Mouse (Mus musculus): Measurements from ENCODE around the gene Gm5105. TPM values are rescaled to one million over a fixed set of nuclear protein-coding genes. Genes with fewer than 3 reads are reported as not detected.

Gm5105 gene
- total RNA-seq, 2 experiments from 2014 or later, result 2.0 to 2.5 TPM

DNA sequence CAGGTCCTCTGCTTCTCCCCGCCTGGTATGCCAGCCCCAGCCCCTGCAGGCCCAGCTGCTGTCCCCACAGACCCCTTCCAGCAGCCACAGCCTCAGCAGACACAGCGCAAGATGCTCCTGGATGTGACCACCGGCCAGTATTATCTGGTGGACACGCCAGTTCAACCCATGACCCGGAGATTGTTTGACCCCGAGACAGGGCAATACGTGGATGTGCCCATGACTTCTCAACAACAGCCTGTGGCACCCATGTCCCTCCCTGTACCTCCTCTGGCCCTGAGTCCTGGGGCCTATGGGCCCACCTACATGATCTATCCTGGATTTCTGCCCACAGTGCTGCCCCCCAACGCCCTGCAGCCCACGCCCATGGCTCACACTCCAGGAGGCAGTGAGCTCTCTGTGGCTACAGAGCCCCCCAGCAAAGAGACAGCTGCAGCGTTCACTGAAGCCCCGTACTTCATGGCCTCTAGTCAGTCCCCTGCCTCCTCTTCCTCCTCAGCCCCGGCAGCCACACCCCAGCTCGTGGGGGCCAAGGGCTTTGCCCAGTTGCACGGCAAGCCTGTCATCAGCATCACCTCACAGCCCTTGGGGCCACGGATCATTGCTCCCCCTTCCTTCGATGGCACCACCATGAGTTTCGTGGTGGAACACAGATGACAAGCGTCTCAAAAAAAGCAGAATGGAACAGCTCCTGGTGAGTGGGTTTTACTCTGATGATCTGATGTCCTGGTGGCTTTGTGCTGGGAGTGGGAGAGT is 2.7 kb upstream of the Gm5105 start:
- no peak for DNase-seq

DNA sequence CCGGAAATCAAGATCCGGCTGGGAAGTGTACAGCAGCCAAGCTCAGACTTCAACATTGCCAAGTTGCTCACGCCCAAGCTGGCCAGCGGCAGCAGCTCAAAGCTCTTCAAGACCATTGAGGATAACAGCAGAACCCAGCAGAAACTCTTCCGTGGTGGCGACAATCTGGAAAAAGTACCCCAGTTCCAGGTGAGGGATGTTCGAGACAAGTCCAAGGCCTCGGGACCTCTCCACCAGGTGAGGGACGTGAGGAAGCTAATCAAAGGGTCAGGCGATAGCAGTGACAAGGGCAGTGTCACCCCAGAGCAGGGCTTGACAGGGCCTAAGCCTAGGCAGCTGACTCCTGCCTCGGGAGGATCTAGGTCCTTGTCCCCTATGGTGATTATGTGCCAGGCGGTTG is 915 bp upstream of the Gm5105 start:
- DNase-seq, result no peak

DNA sequence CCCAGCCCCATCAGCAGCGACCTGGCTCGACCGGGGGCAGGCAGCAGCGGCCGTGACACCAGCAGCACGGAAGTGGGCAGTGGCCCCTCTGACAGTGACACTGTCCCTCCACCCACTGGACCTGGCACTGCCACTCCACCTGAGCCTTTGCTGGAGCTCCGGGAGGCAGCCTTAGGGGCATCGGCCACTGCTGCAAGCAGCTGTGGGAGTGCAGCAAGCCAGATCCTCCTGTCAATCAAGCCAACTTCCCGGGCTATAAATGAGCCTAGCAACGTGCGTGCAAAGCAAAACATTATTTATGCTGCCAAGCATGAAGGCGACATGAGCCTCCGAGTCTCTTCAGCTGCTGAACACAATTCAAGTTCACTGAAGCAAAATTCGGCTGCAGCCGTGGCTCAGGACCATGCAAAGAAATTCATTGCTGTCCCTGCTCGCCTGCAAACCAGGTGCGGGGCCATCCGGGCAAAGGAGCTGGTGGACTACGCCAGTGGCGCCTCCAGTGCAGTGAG is 786 bp downstream of the Gm5105 start:
- DNase-seq, result peak; percentile 56

DNA sequence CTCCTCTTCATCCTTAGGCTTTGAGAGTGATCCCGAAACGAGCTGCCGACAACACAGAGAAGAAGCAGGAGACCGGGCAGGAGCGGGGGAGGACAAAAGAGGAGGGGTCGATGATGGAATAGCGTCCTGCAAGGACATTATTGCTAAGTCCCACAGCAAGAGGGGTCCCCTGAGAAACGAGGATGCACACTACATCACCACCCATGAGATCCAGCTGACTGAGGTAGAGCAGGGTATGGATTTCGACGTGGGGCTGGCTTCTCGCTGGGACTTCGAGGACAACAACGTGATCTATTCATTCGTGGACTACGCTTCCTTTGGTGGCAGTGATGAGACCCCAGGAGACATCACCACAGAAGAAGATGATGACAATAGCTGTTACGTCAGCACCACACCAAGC is 1.3 kb downstream of the Gm5105 start:
- no peak for DNase-seq

DNA sequence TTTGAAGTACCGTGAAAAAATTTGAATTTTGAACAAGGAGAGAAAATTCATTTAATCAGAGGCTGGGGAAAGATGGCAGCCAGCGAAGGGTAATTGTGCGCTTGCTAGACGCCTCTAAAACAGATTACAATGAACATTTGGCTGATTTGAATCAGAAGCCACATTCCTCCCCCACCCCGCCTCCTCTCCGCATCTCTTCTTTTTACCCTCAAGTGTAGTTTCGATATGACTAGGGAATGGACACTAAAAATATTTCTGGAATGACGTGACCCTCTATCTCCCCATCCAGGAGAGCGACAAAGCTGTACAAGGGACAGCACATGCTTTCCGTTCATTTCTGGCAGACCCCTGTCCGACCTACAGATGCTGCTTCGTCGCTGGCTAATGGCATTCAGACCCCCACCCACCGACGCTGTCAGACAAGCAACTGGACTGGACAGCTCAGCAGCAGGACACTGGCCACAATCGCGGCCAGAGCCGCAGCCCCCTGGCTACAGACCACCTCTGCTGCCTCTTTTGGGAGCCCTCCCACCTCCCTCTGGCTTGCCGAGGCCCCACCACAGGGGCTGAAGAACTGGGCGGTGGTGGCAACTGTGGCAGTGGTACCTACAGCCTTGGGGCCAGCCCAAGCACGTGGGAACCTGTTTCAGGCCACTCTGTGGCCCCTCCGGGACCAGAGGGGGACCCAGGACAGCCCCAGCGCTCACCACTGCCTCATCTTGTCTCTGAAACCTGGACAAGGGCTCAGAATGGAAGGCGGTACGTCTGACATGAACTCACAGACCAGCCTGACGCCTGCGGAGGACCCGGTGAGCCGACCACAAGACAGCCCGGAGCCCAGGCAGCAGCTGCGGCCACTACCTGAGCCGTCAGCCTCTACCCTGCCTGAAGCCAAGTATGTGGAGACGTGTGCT is 2.2 kb downstream of the Gm5105 start, which contains the start of gene 1110002E22Rik:
1110002E22Rik (plus strand) TSS at position 321 of the 914 bp plus-strand sequence.
- DNase-seq, result peak; percentile 26

DNA sequence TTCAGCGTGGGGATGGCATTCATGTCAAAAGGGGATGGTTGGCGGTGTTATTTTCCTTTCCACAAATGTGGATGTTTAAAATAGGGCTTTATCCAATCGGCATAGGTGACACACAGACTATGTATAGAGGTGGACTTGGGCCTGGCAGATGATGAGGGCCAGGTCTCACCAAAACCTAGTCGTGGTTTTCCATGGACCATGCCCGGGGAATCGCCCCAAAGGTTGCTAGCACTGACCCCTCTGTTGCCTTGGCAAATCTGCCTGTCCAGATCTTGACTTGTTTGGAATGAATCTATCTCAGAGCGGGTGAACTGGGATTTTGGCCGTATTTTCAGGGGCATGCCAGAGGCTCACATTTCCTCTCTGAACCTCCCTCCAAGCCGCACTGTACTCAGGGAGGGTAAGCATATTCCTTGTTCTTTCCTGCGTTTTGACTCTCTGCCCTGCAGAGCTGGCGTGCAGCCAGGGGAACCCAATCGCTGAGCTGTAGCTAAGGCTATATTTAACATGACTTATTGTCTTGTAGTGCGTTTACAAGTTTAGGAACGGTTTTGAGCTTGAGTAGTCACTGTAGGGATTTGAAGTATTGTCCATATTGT is 3.4 kb downstream of the Gm5105 start:
- DNase-seq, result peak; percentile 82

DNA sequence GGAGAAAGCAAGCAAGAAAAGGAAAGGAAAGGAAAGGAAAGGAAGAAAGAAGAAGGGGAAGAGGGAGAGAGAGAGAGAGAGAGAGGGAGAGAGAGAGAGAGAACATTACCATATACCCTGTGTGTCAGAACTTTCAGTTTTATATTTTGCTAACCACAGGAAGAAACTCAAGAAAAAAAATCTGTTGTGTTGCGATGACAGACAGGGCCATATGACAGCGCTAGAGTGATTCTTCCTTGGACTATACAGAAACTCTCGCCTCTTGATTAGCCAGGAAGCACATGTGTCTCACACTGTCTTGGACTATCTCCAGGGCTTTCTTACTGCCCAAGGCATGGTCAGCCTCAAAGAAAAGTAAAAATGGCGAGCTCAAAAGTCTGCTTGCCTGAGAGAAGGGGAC is 4.5 kb downstream of the Gm5105 start:
- DNase-seq, result no peak

DNA sequence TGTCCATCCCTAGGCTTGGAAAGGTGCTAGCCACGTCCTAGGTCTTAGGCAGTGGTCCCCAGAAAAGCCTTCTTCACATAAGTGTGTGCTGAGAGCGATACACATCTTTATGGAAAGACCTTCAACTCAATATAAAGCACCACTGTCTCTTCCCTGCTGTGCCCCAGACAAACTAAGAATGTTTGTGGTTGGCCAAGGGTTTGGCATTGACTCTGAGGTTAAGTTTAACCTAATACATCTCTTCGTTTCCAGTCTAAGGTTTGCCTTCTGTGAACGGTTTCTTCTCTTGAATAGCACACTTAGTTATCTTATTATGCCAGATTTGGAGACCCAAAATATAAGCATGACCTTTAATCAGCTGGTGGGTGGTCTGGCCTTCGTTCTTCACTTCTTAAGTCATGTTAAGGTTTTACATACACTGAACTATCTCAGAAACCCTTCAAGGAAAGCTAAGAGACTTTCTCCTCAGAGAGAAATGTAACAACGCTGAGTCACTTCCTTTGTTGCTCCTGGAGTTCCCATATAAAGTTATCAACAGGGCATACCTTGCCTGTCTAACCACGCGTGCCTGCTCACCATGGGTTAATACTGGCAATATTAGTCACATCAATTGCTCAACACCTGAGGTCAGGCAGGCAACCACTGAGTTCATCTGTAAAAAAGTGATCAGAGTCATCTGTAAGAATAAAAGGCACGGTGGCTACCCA is 5.8 kb downstream of the Gm5105 start:
- no peak for DNase-seq

DNA sequence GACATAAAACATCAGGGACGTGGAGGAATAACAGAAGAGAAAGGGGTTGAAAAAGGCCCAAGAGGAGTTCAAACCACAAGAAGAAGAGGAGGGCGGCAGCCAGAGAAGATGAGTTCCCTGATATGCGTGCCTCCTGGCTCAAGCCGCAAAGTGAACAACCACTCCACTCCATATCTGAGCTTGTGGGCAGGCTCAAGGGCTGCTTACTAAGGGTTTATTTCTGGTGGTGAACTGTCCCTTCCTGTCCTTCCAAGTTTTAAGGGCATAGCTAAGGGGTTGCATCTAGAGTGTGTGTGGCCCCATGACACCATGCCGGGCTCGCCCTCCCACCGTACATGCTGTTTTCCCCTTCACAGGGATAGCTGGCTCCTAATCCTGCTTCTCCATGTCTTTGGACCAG is 6.8 kb downstream of the Gm5105 start:
- no peak for DNase-seq

DNA sequence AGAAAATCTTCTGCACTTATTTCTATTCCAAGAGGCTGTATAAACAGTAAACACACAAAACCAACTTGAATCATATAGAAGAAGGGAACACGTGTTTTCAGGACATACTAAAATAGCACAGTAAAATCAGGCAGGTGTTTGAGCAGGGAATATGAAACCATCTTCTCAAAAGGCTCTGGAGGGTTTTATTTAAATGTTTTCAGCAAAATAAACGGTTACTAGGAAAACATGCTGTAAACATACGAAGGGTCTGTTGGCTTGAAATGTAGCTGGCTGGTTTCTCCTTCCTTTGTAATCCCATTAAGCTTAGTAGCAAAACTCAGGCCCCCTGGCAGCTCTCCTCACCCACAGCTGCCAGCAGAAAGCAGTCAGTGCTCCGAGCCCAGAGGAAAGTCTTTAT is 9.0 kb downstream of the Gm5105 start:
- no peak for DNase-seq

DNA sequence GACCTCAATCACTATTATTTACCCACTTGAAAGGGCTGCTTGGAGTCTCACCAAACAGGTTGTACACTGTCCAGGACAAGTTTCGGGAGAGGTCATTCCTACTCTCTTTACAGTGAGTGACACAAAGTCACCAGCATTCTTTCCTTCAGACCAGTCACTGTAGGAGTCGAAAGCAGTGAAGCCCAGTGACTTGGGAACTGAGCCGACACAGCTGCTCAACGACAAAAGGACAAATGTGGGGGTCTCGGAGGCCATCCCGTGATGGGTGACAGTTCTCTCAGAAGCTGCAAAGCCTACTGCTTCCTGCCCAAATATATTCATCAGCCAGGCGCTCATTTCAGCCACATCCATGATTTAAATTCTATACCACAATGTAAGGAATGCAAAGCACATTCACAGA is 10.2 kb downstream of the Gm5105 start:
- DNase-seq, result no peak

DNA sequence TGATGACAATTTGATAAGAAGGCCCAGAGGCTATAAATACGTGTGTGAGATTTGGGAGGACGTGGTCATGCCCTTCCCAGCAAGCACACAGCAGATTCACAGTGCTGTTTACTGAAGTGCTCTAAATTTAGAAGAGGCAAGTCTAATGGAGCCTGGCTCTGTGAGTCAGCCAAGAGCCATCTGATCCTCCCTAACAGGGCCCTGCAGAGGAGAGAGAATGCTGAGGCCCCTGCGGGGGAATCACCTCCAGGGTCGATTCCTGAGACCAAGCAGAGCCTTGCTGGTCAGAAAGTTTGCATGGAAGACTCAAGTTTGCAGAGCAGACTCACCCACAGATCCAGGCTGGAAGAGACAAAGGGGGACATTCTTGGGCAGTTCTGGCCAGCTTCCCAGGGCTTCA is 13.2 kb downstream of the Gm5105 start:
- peak; percentile 28 for DNase-seq

DNA sequence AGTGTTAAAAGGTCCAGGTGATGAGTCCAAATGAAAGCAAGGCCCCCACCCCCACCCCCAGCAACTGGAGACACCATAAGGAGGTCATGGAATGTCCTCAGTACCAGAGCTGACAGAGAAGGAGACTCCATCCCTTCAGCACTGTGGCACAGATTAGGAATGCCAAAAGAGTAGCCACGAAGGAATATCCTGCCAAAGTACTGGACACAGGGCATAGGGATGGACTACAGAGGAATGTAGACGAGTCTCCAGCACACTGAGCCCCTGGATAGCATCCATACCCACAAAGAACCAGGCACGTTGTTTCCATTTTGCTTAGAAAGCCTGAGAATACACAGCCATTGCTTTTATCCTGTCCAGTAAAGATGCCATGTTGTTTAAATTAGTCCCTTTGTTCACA is 15.8 kb downstream of the Gm5105 start:
- DNase-seq, result no peak

DNA sequence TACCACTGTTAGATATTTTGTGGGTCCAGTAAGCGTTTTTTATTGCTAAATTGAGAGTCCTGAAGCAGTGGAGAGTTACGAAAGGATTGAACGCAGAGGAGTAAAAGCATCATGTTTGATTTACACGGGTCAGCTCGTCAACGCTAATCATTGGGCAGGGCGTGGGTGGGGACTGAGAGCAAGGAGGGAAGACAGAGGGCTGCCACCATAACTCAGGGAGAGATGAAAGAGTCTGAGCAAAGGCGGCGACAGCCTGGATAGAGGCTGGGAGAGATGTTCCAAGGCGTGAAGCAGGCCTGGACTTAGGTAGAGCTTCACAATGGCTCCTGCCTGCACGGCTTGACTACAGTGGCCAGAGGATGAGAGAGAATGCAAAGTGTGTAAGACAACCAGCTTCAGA is 16.4 kb downstream of the Gm5105 start:
- no peak for DNase-seq

DNA sequence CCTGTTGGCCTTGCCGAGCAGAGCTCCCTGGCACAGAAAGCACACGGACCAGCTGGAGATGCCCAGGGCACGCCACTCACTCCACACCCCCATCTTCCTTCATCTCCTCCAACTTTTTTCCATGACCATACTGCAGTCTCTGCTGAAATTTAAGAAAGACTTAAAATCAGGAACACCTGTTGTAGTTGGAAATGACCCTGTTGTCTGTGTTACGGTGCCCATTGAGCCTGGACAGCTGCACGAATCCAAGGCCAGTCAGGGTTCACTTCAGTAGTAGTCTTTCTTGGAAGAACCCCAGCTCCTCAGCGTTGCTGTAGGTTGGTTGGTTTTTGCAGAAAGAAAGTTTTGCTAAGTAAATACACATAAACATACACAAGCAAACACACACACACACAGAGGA is 17.6 kb downstream of the Gm5105 start:
- DNase-seq, result no peak

DNA sequence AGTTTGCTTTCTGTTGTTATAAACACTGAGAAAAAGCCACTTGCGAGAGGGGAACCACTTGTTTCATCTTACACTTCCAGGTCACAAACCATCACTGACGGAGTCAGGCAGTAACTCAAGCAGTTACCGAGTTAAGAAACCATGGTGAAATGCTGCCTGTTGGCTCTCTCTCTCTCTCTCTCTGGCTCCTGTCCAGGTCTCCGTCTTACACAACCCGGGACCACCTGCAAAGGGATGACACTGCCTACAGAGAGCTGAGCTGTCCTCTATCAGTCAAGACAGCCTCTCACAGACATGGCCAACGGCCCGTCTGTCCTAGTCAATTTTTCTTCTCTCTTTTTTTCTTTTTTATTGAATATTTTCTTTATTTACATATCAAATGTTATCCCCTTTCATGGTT is 23.9 kb downstream of the Gm5105 start:
- DNase-seq, result no peak

DNA sequence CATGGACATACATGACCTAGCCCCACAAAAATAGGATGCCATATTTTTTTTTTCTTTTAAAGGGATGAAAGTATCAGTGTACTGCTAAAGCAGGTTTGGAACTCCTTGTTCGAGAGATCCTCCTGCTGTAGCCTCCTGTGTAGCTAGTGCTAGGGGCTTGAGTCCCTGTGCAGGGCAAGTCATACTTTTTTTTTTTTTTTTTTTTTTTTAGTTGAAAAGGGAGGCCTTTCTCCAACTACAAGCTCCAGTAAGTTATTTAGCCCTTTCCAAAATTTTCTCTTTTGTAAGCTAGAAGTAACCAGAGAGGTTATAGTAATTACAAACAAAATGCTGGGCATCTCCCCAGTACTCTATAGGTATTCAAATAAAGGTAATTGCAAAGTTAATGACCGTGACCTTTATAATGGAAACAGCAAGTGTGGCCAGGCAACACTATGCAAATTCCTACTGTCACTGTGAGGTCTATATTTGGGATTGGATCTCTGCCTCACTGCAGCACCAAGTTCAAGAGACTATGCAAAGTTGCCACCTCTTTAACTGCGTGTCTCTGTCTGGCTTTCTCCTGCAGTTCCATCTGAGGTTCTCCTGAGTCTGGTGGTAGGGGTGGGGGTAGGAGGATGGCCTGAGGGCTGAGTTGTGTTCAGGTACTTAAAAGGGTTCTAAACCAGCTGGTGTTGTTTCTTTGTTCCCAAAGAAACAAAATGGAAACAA is 25.4 kb downstream of the Gm5105 start:
- DNase-seq, result no peak

DNA sequence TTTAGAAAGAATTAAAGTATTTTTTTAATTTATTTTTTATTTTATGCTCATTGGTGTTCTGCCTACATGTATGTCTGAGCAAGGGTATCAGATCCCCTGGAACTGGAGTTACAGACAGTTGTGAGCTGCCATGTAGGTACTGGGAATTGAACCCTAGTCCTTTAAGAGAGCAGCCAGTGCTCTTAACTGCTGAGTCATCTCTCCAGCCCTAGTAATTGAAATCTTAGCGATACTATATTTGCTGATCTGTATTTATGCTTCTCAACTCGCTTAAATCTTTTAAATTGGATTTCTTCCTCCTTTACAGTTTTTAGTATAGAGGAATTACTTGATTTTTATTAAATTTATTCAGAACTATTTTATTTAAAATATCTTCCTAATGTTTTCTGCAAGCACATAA is 26.2 kb downstream of the Gm5105 start:
- no peak for DNase-seq

DNA sequence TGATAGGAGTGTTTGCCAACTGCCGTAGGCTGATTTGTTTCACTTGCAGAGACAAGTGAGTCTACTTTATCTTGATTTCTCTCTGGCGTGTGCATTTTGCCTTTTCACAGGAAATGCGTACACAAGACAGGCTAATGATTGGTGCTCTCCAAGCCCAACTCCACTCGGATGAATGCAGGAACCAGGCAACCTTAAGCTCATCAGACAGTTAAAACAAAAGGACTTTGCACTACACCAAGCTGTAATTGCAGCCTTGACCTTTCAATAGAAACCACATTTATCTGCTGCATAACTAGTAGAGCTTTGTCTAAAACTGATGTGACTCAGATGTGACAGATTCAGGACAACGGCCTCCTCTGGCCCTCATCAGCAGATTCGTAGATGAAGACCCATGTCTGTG is 33.2 kb downstream of the Gm5105 start:
- DNase-seq, result no peak

DNA sequence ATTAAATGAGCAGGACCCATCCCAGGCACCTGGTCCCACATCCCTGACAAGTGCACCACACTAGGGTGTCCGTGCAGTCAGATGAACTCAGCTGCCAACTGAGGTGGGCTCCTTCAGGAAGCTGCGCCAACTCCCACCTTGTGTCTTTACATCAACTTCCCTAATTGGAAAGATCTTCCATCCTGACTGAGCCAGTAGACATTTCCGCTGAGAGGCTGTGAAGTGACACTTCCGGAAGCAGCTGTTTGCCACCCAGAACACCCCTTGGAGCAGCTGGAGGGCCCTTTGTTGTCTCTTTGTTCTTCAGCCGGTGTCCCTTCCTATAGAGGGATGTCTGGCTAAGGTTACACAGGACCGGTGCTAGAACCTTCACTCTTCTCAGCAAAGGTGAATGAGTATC is 36.6 kb downstream of the Gm5105 start:
- no peak for DNase-seq

DNA sequence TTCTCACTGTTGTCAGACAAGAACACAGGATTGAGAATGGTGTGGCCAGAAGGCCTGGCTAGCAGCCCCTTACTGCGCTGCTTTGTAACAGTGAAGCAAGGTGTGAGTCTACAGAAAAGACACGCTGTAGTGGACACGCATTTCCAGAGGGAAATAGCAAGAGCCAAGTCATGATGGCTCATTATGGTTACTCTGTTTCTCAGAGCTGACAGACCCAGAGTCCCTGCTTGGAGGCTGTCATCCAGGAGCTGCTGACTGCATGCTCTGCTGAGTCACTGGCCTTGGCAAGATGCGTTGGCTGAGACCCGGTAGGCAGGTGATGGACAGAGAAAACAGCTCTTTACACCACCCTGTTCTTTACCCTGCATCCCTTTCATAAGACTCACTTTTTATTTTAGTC is 37.8 kb downstream of the Gm5105 start:
- peak; percentile 45 for DNase-seq

All from gastrocnemius, postnatal 10 days (tissue).